In the genomic region with DNA sequence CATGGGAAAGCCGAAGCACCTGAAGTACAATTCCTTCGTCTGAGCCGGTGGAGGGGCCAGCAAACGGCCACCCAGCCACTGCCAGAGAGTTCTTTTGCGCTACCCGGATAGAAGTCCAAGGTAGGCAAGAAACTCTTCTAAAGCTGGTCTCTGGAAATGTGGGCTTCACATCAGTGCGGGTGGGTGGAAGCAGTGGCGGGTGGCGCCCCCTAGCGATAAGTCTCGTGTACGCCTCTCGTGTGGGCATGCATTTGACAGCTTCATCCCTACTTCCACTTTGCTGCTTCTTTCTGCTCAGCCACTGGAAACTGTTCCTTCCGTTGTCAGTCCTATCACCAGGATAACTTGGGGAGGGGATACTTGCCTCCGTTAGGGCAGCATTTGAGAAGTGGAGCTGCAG, we compare ENCODE assay signal across 8 mouse cellular contexts. TPM values are rescaled to one million over a fixed set of nuclear protein-coding genes. Genes with fewer than 3 reads are reported as not detected.
DNase-seq lines count a peak whose midpoint lies in the region; ATAC-seq and TF ChIP-seq lines count a peak whose summit lies in the region.

No protein-coding gene starts in this region.

- H3K27me3 ChIP-seq in forebrain, embryonic 10.5 days (ENCODE audit: poor library complexity, severe bottlenecking) = peaks cover 5% of the 10 kb centered on the region
- H3K27me3 ChIP-seq in forebrain, embryonic 16.5 days (replicated peaks; ENCODE audit: control insufficient read depth, insufficient read depth, low read length) = no peaks in the 10 kb centered on the region
- H3K27me3 ChIP-seq in liver, embryonic 12.5 days (replicated peaks) = peaks cover 27% of the 10 kb centered on the region
- no peaks in the 10 kb centered on the region for H3K27me3 ChIP-seq in hindbrain, postnatal 0 days (ENCODE audit: insufficient read depth, low read length)
- no peaks in the 10 kb centered on the region for H3K27me3 ChIP-seq in testis, adult 2 months (ENCODE audit: control insufficient read depth, insufficient read depth, low read length)

- TF ChIP-seq CTCF in hindbrain, postnatal 0 days (IDR thresholded peaks at IDR 0.05; ENCODE audit: low read depth) = peak; percentile 74
- peak; percentile 93 for TF ChIP-seq CTCF in testis, adult 2 months (IDR thresholded peaks at IDR 0.05; ENCODE audit: control insufficient read depth, insufficient read depth, insufficient replicate concordance, low read depth, low read length)

- peak; percentile 36 for DNase-seq in forebrain, embryonic 10.5 days (ENCODE audit: extremely low spot score, low spot score)
- peak; percentile 50 for DNase-seq in liver
- DNase-seq in T-cell, adult 2 months (ENCODE audit: low spot score) = peak; percentile 55
- DNase-seq in hindbrain, postnatal 0 days (ENCODE audit: low spot score) = peak; percentile 51
- DNase-seq in left cerebral cortex, adult 8-10 months (ENCODE audit: low spot score in 2 of 2) = no peak

- TF ChIP-seq POLR2A in testis, adult 2 months (IDR thresholded peaks at IDR 0.05; ENCODE audit: control insufficient read depth, low read depth, low read length) = no peak

- no peak overlapping the region for H3K4me3 ChIP-seq in forebrain, embryonic 10.5 days
- no peak overlapping the region for H3K4me3 ChIP-seq in forebrain, embryonic 16.5 days (replicated peaks; ENCODE audit: low read length)
- no peak overlapping the region for H3K4me3 ChIP-seq in liver, embryonic 12.5 days
- no peak overlapping the region for H3K4me3 ChIP-seq in hindbrain, postnatal 0 days (ENCODE audit: low read length)
- H3K4me3 ChIP-seq in testis, adult 2 months (ENCODE audit: control insufficient read depth, low read depth, low read length) = no peak overlapping the region

- H3K9ac ChIP-seq in forebrain, embryonic 16.5 days (replicated peaks; ENCODE audit: low read depth, low read length) = no peak overlapping the region
- H3K9ac ChIP-seq in liver, embryonic 12.5 days = no peak overlapping the region
- no peak overlapping the region for H3K9ac ChIP-seq in hindbrain, postnatal 0 days (replicated peaks; ENCODE audit: low read length)

- peaks cover 28% of the 10 kb centered on the region for H3K4me1 ChIP-seq in forebrain, embryonic 10.5 days
- H3K4me1 ChIP-seq in forebrain, embryonic 16.5 days (replicated peaks; ENCODE audit: control insufficient read depth, insufficient read depth, low read length) = peaks cover 6% of the 10 kb centered on the region
- H3K4me1 ChIP-seq in liver, embryonic 12.5 days = peaks cover 6% of the 10 kb centered on the region; the same call in 1 of the 2 replicates
- peaks cover 7% of the 10 kb centered on the region for H3K4me1 ChIP-seq in hindbrain, postnatal 0 days (ENCODE audit: insufficient read depth, low read length)
- no peaks in the 10 kb centered on the region; the same call in 1 of the 2 replicates for H3K4me1 ChIP-seq in testis, adult 2 months (ENCODE audit: control insufficient read depth, insufficient read depth, low read length)

- H3K36me3 ChIP-seq in forebrain, embryonic 10.5 days (replicated peaks) = no peaks in the 10 kb centered on the region
- no peaks in the 10 kb centered on the region for H3K36me3 ChIP-seq in forebrain, embryonic 16.5 days (ENCODE audit: control insufficient read depth, insufficient read depth)
- no peaks in the 10 kb centered on the region for H3K36me3 ChIP-seq in liver, embryonic 12.5 days
- H3K36me3 ChIP-seq in hindbrain, postnatal 0 days (ENCODE audit: insufficient read depth, low read length) = no peaks in the 10 kb centered on the region
- no peaks in the 10 kb centered on the region for H3K36me3 ChIP-seq in testis, adult 2 months (ENCODE audit: control insufficient read depth, insufficient read depth, low read length)

- 41% methylated on average over 15 of the region's 15 CpGs for WGBS in forebrain, embryonic 10.5 days
- WGBS in forebrain, embryonic 16.5 days = 41% methylated on average over 15 of the region's 15 CpGs
- WGBS in liver, embryonic 12.5 days (ENCODE audit: insufficient replicate concordance) = 38% methylated on average over 15 of the region's 15 CpGs
- WGBS in hindbrain, postnatal 0 days = 39% methylated on average over 15 of the region's 15 CpGs

- H3K27ac ChIP-seq in forebrain, embryonic 10.5 days = no peak overlapping the region
- H3K27ac ChIP-seq in forebrain, embryonic 16.5 days (ENCODE audit: low read length) = no peak overlapping the region
- H3K27ac ChIP-seq in liver, embryonic 12.5 days = no peak overlapping the region
- H3K27ac ChIP-seq in hindbrain, postnatal 0 days = no peak overlapping the region
- H3K27ac ChIP-seq in testis, adult 2 months (ENCODE audit: control insufficient read depth, insufficient read depth, low read depth, low read length) = no peak overlapping the region

- H3K4me2 ChIP-seq in forebrain, embryonic 16.5 days (ENCODE audit: low read length) = no peak overlapping the region
- H3K4me2 ChIP-seq in liver, embryonic 12.5 days = no peak overlapping the region
- H3K4me2 ChIP-seq in hindbrain, postnatal 0 days (ENCODE audit: low read depth, low read length) = no peak overlapping the region

- no peak for ATAC-seq in forebrain, embryonic 16.5 days
- ATAC-seq in liver, embryonic 12.5 days = no peak
- ATAC-seq in hindbrain, postnatal 0 days = 0 out of 2 replicates have a peak, but pooled peaks have one; percentile 16

- no peaks in the 10 kb centered on the region for H3K9me3 ChIP-seq in forebrain, embryonic 10.5 days
- H3K9me3 ChIP-seq in forebrain, embryonic 16.5 days (ENCODE audit: control insufficient read depth, low read length) = no peaks in the 10 kb centered on the region
- H3K9me3 ChIP-seq in liver, embryonic 12.5 days (replicated peaks) = no peaks in the 10 kb centered on the region
- no peaks in the 10 kb centered on the region for H3K9me3 ChIP-seq in hindbrain, postnatal 0 days (ENCODE audit: low read length)

RNA-seq across cellular contexts. Expression of a gene that starts 15.1 kb away (rescaled TPM):
- polyA plus RNA-seq in forebrain, embryonic 10.5 days (2016; fragmentation: Nextera tagmentation; extraction: Ambion mirVana) = 0.33 and 0.43 TPM in 2 replicates
- polyA plus RNA-seq in forebrain, embryonic 16.5 days (2015; fragmentation: Nextera tagmentation; extraction: Ambion mirVana) = 1.2 and 1.4 TPM in 2 replicates
- not detected in 2 replicates for polyA plus RNA-seq in liver, embryonic 12.5 days (2016; fragmentation: Nextera tagmentation; extraction: Ambion mirVana)
- 1.6 and 6.3 TPM in 2 replicates for total RNA-seq in hindbrain, postnatal 0 days (2014; rRNA removed)
- polyA plus RNA-seq in hindbrain, postnatal 0 days (2015; fragmentation: Nextera tagmentation; extraction: Ambion mirVana) = 2.1 and 2.7 TPM in 2 replicates
- polyA plus RNA-seq in testis, adult 2 months (2012; rRNA removed) = 2.6 and 3.5 TPM in 2 replicates
- 1 to 10 TPM in 3 of 4 experiments, under 1 TPM in 1; 0.49 to 2.2 (median 1.5) TPM for total RNA-seq in left cerebral cortex, adult 8-10 months (2022)

RNA-seq across cellular contexts. Expression of a gene that starts 32.2 kb away (rescaled TPM):
- 136 and 141 TPM in 2 replicates for polyA plus RNA-seq in forebrain, embryonic 10.5 days (2016; fragmentation: Nextera tagmentation; extraction: Ambion mirVana)
- polyA plus RNA-seq in forebrain, embryonic 16.5 days (2015; fragmentation: Nextera tagmentation; extraction: Ambion mirVana) = 101 and 109 TPM in 2 replicates
- polyA plus RNA-seq in liver, embryonic 12.5 days (2016; fragmentation: Nextera tagmentation; extraction: Ambion mirVana) = 47.2 and 47.9 TPM in 2 replicates
- 174 and 178 TPM in 2 replicates for total RNA-seq in hindbrain, postnatal 0 days (2014; rRNA removed)
- 117 and 119 TPM in 2 replicates for polyA plus RNA-seq in hindbrain, postnatal 0 days (2015; fragmentation: Nextera tagmentation; extraction: Ambion mirVana)
- 42.7 and 44.5 TPM in 2 replicates for polyA plus RNA-seq in testis, adult 2 months (2012; rRNA removed)
- 100 to 1,000 TPM; 288 to 349 (median 302) TPM for total RNA-seq in left cerebral cortex, adult 8-10 months (2022)

RNA-seq across cellular contexts. Expression of a gene that starts 36.5 kb away (rescaled TPM):
- polyA plus RNA-seq in forebrain, embryonic 10.5 days (2016; fragmentation: Nextera tagmentation; extraction: Ambion mirVana) = not detected in 2 replicates
- polyA plus RNA-seq in forebrain, embryonic 16.5 days (2015; fragmentation: Nextera tagmentation; extraction: Ambion mirVana) = 0.77 TPM in 1 of 2 replicates, not detected in the other
- 0.11 TPM in 1 of 2 replicates, not detected in the other for polyA plus RNA-seq in liver, embryonic 12.5 days (2016; fragmentation: Nextera tagmentation; extraction: Ambion mirVana)
- total RNA-seq in hindbrain, postnatal 0 days (2014; rRNA removed) = not detected in 2 replicates
- 0.77 and 0.89 TPM in 2 replicates for polyA plus RNA-seq in hindbrain, postnatal 0 days (2015; fragmentation: Nextera tagmentation; extraction: Ambion mirVana)
- polyA plus RNA-seq in testis, adult 2 months (2012; rRNA removed) = 36.9 and 53.7 TPM in 2 replicates
- 1 to 10 TPM in 3 of 4 experiments, not detected in 1; 1.0 to 1.1 (median 1.0) TPM for total RNA-seq in left cerebral cortex, adult 8-10 months (2022)

RNA-seq across cellular contexts. Expression of a gene that starts 55.2 kb away (rescaled TPM):
- 496 and 519 TPM in 2 replicates for polyA plus RNA-seq in forebrain, embryonic 10.5 days (2016; fragmentation: Nextera tagmentation; extraction: Ambion mirVana)
- polyA plus RNA-seq in forebrain, embryonic 16.5 days (2015; fragmentation: Nextera tagmentation; extraction: Ambion mirVana) = 480 and 516 TPM in 2 replicates
- 527 and 538 TPM in 2 replicates for polyA plus RNA-seq in liver, embryonic 12.5 days (2016; fragmentation: Nextera tagmentation; extraction: Ambion mirVana)
- 346 and 404 TPM in 2 replicates for total RNA-seq in hindbrain, postnatal 0 days (2014; rRNA removed)
- polyA plus RNA-seq in hindbrain, postnatal 0 days (2015; fragmentation: Nextera tagmentation; extraction: Ambion mirVana) = 977 and 1,021 TPM in 2 replicates
- 313 and 378 TPM in 2 replicates for polyA plus RNA-seq in testis, adult 2 months (2012; rRNA removed)
- total RNA-seq in left cerebral cortex, adult 8-10 months (2022) = 100 to 1,000 TPM; 511 to 653 (median 570) TPM

Comparison
In these comparisons a context has a peak if more than half of its experiments do, and no peak if none do; other contexts are left out.
1. DNase-seq: peak in forebrain, embryonic 10.5 days (single experiment), liver (single experiment), T-cell, adult 2 months (single experiment) and hindbrain, postnatal 0 days (single experiment); none in left cerebral cortex, adult 8-10 months (0 of 2).
2. RNA of a gene that starts 36.5 kb away (polyA plus RNA-seq): 36.9 to 53.7 TPM in testis, adult 2 months; 0.77 to 0.89 TPM in hindbrain, postnatal 0 days, 0.77 TPM in forebrain, embryonic 16.5 days, 0.11 TPM in liver, embryonic 12.5 days and not detected in forebrain, embryonic 10.5 days; every median in the first group is over 10 times any median in the second.